Mouse (Mus musculus) cerebellum, adult 18-20 months (tissue): Measurements from ENCODE around the gene Cit.

Experiments
- DNase-seq, 2 experiments: peaks; one replicate each; pipeline ENCODE4 v3.0.0; 2021

The Cit gene

DNA sequence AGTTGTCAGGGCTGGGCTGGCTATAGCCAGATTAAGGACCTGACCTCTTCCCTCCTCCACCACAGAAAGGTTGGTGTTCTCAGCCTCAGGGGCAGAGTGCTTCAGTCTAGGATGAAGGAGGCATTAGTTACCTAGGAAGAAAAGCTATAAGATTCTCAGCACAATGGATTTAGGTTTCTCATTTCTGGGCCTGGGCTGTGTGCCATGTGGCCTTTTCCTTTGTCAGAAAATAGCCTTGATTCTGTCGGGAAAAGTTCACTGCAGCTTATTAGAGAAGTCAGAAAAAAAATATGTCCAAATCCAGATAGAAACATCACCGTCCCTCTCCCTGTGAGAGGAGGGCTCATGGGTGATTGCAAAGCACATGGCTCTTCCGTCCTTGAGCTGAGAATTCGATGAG lies 204.7 kb downstream of the Cit start:
- DNase-seq: no peak

DNA sequence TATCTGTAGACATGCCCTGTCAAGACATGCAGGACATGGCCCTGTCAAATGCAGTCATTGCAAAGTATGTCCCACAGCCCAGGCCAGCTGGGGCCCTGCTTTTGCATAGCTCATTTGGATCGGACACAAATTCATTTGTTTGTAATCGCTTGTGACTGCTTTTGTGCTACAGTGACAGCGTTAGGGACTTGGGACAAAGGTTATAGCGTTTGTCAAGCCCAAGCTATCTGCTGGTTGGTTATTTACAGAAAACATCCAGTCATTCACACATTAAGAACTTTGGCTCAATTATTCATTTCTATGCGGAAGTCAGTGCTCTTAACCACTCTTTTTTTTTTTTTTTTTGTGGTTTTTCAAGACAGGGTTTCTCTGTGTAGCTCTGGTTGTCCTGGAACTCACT lies 207.1 kb downstream of the Cit start:
- no peak for DNase-seq

- no peak for DNase-seq
Observed at GRCm38 (mm10) chr5:116052826-116053225, 207.7 kb downstream of the Cit start.
